22 mouse cellular contexts compared by ENCODE assay signal in the genomic region with DNA sequence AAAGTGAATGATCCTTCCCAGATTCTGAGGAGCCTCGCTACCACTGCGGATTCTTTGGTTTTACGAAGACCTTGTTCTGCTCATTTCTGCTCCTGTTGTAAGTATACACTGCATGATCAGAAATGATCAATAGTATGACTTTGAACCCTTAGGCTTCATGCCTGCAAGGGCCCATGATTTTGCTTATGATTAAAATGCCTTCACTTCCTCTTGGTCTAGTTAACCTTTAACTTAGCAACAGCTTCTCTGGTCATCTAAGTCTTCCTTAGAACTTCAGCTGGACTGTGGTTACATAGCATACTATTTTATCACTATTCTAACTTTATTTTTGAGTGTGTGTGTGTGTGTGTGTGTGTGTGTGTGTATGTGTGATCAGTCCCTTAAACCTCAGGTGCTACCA. TPM values are rescaled to one million over a fixed set of nuclear protein-coding genes. Genes with fewer than 3 reads are reported as not detected.
A peak's percentile ranks its signal among the peaks of the same experiment; 100 is the strongest.
DNase-seq lines count a peak whose midpoint lies in the region; ATAC-seq and TF ChIP-seq lines count a peak whose summit lies in the region.
"Had no signal": no experiment of that assay in that cellular context is flagged by ENCODE, and none has a peak within 500 bp of the region (broad histone marks: within the 10 kb centered on the region; RNA-seq: fewer than 3 reads in every experiment).

No protein-coding gene starts in this region.

- no peaks in the 10 kb centered on the region for H3K36me3 ChIP-seq in liver, adult 2 months (ENCODE audit: control insufficient read depth, insufficient read depth, low read length)
- no peaks in the 10 kb centered on the region for H3K36me3 ChIP-seq in intestine, embryonic 16.5 days (ENCODE audit: control insufficient read depth, insufficient read depth, low read length)
- H3K36me3 ChIP-seq in small intestine, adult 2 months (ENCODE audit: control insufficient read depth, insufficient read depth, low read length), result no peaks in the 10 kb centered on the region
- H3K36me3 ChIP-seq: embryonic facial prominence, embryonic 13.5 days; embryonic facial prominence, embryonic 15.5 days; forebrain, embryonic 10.5 days; forebrain, embryonic 15.5 days had no signal

- H3K4me1 ChIP-seq in liver, adult 2 months (ENCODE audit: control insufficient read depth, insufficient read depth, low read length), result peaks cover 5% of the 10 kb centered on the region
- H3K4me1 ChIP-seq in intestine, embryonic 16.5 days (ENCODE audit: control insufficient read depth, insufficient read depth, low read length), result peaks cover 2% of the 10 kb centered on the region; the same call in 1 of the 2 replicates
- H3K4me1 ChIP-seq in small intestine, adult 2 months (ENCODE audit: control insufficient read depth, insufficient read depth, insufficient read length, low read length), result peaks cover 13% of the 10 kb centered on the region; the same call in 1 of the 2 replicates
- H3K4me1 ChIP-seq in lung, adult 2 months (ENCODE audit: control insufficient read depth, insufficient read depth, low read length), result no peaks in the 10 kb centered on the region
- H3K4me1 ChIP-seq: embryonic facial prominence, embryonic 13.5 days; embryonic facial prominence, embryonic 15.5 days; forebrain, embryonic 10.5 days; forebrain, embryonic 13.5 days; forebrain, embryonic 15.5 days had no signal

- no peak for TF ChIP-seq POLR2A in liver, adult 2 months (IDR thresholded peaks at IDR 0.05; ENCODE audit: extremely low read depth, insufficient read depth, low read length)
- no peak for TF ChIP-seq POLR2A in small intestine, adult 2 months (IDR thresholded peaks at IDR 0.05; ENCODE audit: low read depth, low read length)
- no peak for TF ChIP-seq POLR2A in lung, adult 2 months (IDR thresholded peaks at IDR 0.05; ENCODE audit: borderline replicate concordance, extremely low read depth, low read depth, low read length)

- peak; percentile 86 for ATAC-seq in intestine, embryonic 16.5 days
- ATAC-seq: forebrain, embryonic 13.5 days; forebrain, embryonic 15.5 days had no signal

- H3K4me3 ChIP-seq in liver, adult 2 months (ENCODE audit: insufficient read depth, low read depth, low read length), result no peak overlapping the region
- H3K4me3 ChIP-seq in intestine, embryonic 16.5 days (ENCODE audit: low read length), result no peak overlapping the region
- H3K4me3 ChIP-seq in small intestine, adult 2 months (ENCODE audit: low read depth, low read length), result no peak overlapping the region
- H3K4me3 ChIP-seq in lung, adult 2 months (replicated peaks; ENCODE audit: extremely low read depth, low read depth, low read length), result no peak overlapping the region
- H3K4me3 ChIP-seq: embryonic facial prominence, embryonic 13.5 days; embryonic facial prominence, embryonic 15.5 days; erythroblast, embryonic 14.5 days; forebrain, embryonic 10.5 days; forebrain, embryonic 13.5 days; forebrain, embryonic 15.5 days had no signal

- H3K9me3 ChIP-seq in intestine, embryonic 16.5 days (ENCODE audit: control insufficient read depth, low read length), result no peaks in the 10 kb centered on the region
- H3K9me3 ChIP-seq: embryonic facial prominence, embryonic 13.5 days; embryonic facial prominence, embryonic 15.5 days; forebrain, embryonic 10.5 days; forebrain, embryonic 13.5 days; forebrain, embryonic 15.5 days had no signal

- no peaks in the 10 kb centered on the region for H3K79me2 ChIP-seq in liver, adult 2 months (ENCODE audit: control insufficient read depth, insufficient read depth, low read length)

- H3K27me3 ChIP-seq in liver, adult 2 months (ENCODE audit: control insufficient read depth, insufficient read depth, low read length), result no peaks in the 10 kb centered on the region
- H3K27me3 ChIP-seq in intestine, embryonic 16.5 days (replicated peaks; ENCODE audit: control insufficient read depth, insufficient read depth, low read length), result no peaks in the 10 kb centered on the region
- no peaks in the 10 kb centered on the region for H3K27me3 ChIP-seq in small intestine, adult 2 months (ENCODE audit: control insufficient read depth, insufficient read depth, low read length)
- H3K27me3 ChIP-seq: embryonic facial prominence, embryonic 13.5 days; embryonic facial prominence, embryonic 15.5 days; forebrain, embryonic 13.5 days; forebrain, embryonic 15.5 days had no signal

- peak overlapping the region; percentile 54 for H3K9ac ChIP-seq in liver, adult 2 months (ENCODE audit: low read depth, low read length)
- H3K9ac ChIP-seq in intestine, embryonic 16.5 days (ENCODE audit: low read depth, low read length), result no peak overlapping the region
- H3K9ac ChIP-seq: embryonic facial prominence, embryonic 13.5 days; embryonic facial prominence, embryonic 15.5 days; forebrain, embryonic 13.5 days; forebrain, embryonic 15.5 days had no signal

- WGBS in liver, adult 2 months, result 24% methylated on average over 3 of the region's 3 CpGs
- WGBS in intestine, embryonic 16.5 days, result 77% methylated on average over 3 of the region's 3 CpGs
- WGBS in small intestine, adult 2 months, result 41% methylated on average over 3 of the region's 3 CpGs
- WGBS in lung, adult 2 months, result 94% methylated on average over 3 of the region's 3 CpGs

- peak; percentile 90 for DNase-seq in liver, adult 2 months (ENCODE audit: extremely low read depth, low read depth, low spot score)
- no peak for DNase-seq in liver
- DNase-seq in frontal cortex, postnatal 10 days (ENCODE audit: low spot score in 2 of 2), result no peak
- no peak for DNase-seq in lung, adult 2 months
- DNase-seq: adrenal gland, adult 2 months; adrenal gland, postnatal 10 days; adrenal gland, postnatal 25 days; cerebellum, adult 11 months; cerebellum, adult 18-20 months; cerebellum, adult 8-10 months; cerebellum, adult 9-11 months; cerebellum, postnatal 14 days; cerebellum, postnatal 36 days; embryo, embryonic 11 days had no signal

- TF ChIP-seq CTCF in liver, adult 2 months (IDR thresholded peaks at IDR 0.05; ENCODE audit: low read depth, low read length), result no peak
- TF ChIP-seq CTCF in small intestine, adult 2 months (IDR thresholded peaks at IDR 0.05; ENCODE audit: extremely low read depth, insufficient read length, insufficient replicate concordance, low read depth, low read length), result no peak
- no peak for TF ChIP-seq CTCF in lung, adult 2 months (IDR thresholded peaks at IDR 0.05; ENCODE audit: insufficient read depth, low read length)

- no peak overlapping the region for H3K4me2 ChIP-seq in intestine, embryonic 16.5 days (ENCODE audit: low read depth, low read length)
- H3K4me2 ChIP-seq: embryonic facial prominence, embryonic 13.5 days; embryonic facial prominence, embryonic 15.5 days; forebrain, embryonic 13.5 days; forebrain, embryonic 15.5 days had no signal

- H3K27ac ChIP-seq in liver, adult 2 months (replicated peaks; ENCODE audit: insufficient read depth, low read depth, low read length), result peak overlapping the region; percentile 94
- H3K27ac ChIP-seq in intestine, embryonic 16.5 days (ENCODE audit: low read length), result no peak overlapping the region
- peak overlapping the region; percentile 76 for H3K27ac ChIP-seq in small intestine, adult 2 months (ENCODE audit: insufficient read depth, low read depth, low read length)
- H3K27ac ChIP-seq: embryonic facial prominence, embryonic 13.5 days; embryonic facial prominence, embryonic 15.5 days; forebrain, embryonic 10.5 days; forebrain, embryonic 13.5 days; forebrain, embryonic 15.5 days had no signal

RNA-seq across cellular contexts. Expression of a gene that starts 12.7 kb away (rescaled TPM):
- 13.2 and 13.7 TPM in 2 replicates for total RNA-seq in liver, adult 2 months (2014; rRNA removed)
- 7.1 and 12.2 TPM in 2 replicates for polyA plus RNA-seq in liver, adult 2 months (2012; rRNA removed)
- 9.8 and 13.3 TPM in 2 replicates for polyA plus RNA-seq in intestine, embryonic 16.5 days (2015; fragmentation: Nextera tagmentation; extraction: Ambion mirVana)
- polyA plus RNA-seq in small intestine, adult 2 months (2012; rRNA removed), result 10.1 and 18.7 TPM in 2 replicates
- polyA plus RNA-seq in lung, adult 2 months (2012; rRNA removed), result 34.2 and 38.7 TPM in 2 replicates
